Mouse (Mus musculus) brain, embryonic 14.5 days (tissue): ENCODE results near the gene Slc35b2.

Source experiments
- CTCF ChIP-seq: fragments of 200-500 bp; IDR thresholded peaks from 2 replicates; pipeline ENCODE4 v1.5.1; 2012; ENCODE audit warnings: inconsistent platforms, mild to moderate bottlenecking, moderate library complexity, borderline replicate concordance; ENCODE audit not compliant: insufficient read depth, insufficient read length; ENCODE audit errors: extremely low read depth
- POLR2A ChIP-seq: fragments of 200-500 bp; IDR thresholded peaks from 2 replicates; pipeline ENCODE4 v1.6.1; 2012; ENCODE audit warnings: mild to moderate bottlenecking, inconsistent platforms, borderline replicate concordance; ENCODE audit not compliant: poor library complexity, insufficient read depth, insufficient read length, severe bottlenecking; ENCODE audit errors: extremely low read depth

GRCm38 (mm10) chr17:45610144-45610866, 46.6 kb downstream of the Slc35b2 start:
- TF ChIP-seq POLR2A: no peak
- no peak for TF ChIP-seq CTCF
